Mouse (Mus musculus): ENCODE data around the gene Tas2r114. TPM values are rescaled to one million over a fixed set of nuclear protein-coding genes. Genes with fewer than 3 reads are reported as not detected.

Tas2r114 gene
- not detected in 2 replicates for polyA plus RNA-seq (2012; rRNA removed)

GRCm38 (mm10) chr6:131689963-131690362 is at the start of gene Tas2r114:
Tas2r114 (minus strand) TSS chr6:131690063.
- Histone ChIP-seq H3K27me3 (ENCODE audit: control insufficient read depth, insufficient read depth, low read length) (no peaks in the 10 kb centered on the region), H3K4me3 (replicated peaks; ENCODE audit: insufficient read depth, low read depth, low read length) (no peak within 1 kb of the TSS), H3K27ac (ENCODE audit: insufficient read depth, low read length) (no peak within 1 kb of the TSS), H3K4me1 (ENCODE audit: control insufficient read depth, insufficient read depth, low read length) (no peaks in the 10 kb centered on the region)
- no peak for DNase-seq
- no peak for TF ChIP-seq POLR2A (IDR thresholded peaks at IDR 0.05; ENCODE audit: borderline replicate concordance, insufficient read depth, low read length)

- no peak for DNase-seq
- Histone ChIP-seq H3K4me3 (replicated peaks; ENCODE audit: insufficient read depth, low read depth, low read length) (no peak overlapping the region), H3K4me1 (ENCODE audit: control insufficient read depth, insufficient read depth, low read length) (no peaks in the 10 kb centered on the region), H3K27me3 (ENCODE audit: control insufficient read depth, insufficient read depth, low read length) (no peaks in the 10 kb centered on the region), H3K27ac (ENCODE audit: insufficient read depth, low read length) (no peak overlapping the region)
- no peak for TF ChIP-seq POLR2A (IDR thresholded peaks at IDR 0.05; ENCODE audit: borderline replicate concordance, insufficient read depth, low read length)
- no peak for TF ChIP-seq CTCF (IDR thresholded peaks at IDR 0.05; ENCODE audit: borderline replicate concordance, insufficient read depth, low read depth, low read length)
- WGBS: 47% methylated on average over 7 of the region's 7 CpGs
Observed at GRCm38 (mm10) chr6:131712803-131713202, 22.9 kb upstream of the Tas2r114 start.

GRCm38 (mm10) chr6:131687395-131687794 is 2.5 kb downstream of the Tas2r114 start, which contains the start of gene Tas2r105:
Tas2r105 (minus strand) TSS chr6:131687495.
- Histone ChIP-seq H3K27me3 (ENCODE audit: control insufficient read depth, insufficient read depth, low read length) (no peaks in the 10 kb centered on the region), H3K27ac (ENCODE audit: insufficient read depth, low read length) (no peak within 1 kb of the TSS), H3K4me3 (replicated peaks; ENCODE audit: insufficient read depth, low read depth, low read length) (no peak within 1 kb of the TSS), H3K4me1 (ENCODE audit: control insufficient read depth, insufficient read depth, low read length) (no peaks in the 10 kb centered on the region)
- TF ChIP-seq CTCF (IDR thresholded peaks at IDR 0.05; ENCODE audit: borderline replicate concordance, insufficient read depth, low read depth, low read length) (no peak), POLR2A (IDR thresholded peaks at IDR 0.05; ENCODE audit: borderline replicate concordance, insufficient read depth, low read length) (no peak)
- WGBS: 69% methylated on average over 1 of the region's 1 CpGs
- DNase-seq: no peak

- TF ChIP-seq POLR2A (IDR thresholded peaks at IDR 0.05; ENCODE audit: borderline replicate concordance, insufficient read depth, low read length) (no peak), CTCF (IDR thresholded peaks at IDR 0.05; ENCODE audit: borderline replicate concordance, insufficient read depth, low read depth, low read length) (no peak)
- Histone ChIP-seq H3K4me3 (replicated peaks; ENCODE audit: insufficient read depth, low read depth, low read length) (no peak within 1 kb of the TSS), H3K27ac (ENCODE audit: insufficient read depth, low read length) (no peak within 1 kb of the TSS), H3K4me1 (ENCODE audit: control insufficient read depth, insufficient read depth, low read length) (no peaks in the 10 kb centered on the region), H3K27me3 (ENCODE audit: control insufficient read depth, insufficient read depth, low read length) (no peaks in the 10 kb centered on the region)
- 60% methylated on average over 1 of the region's 1 CpGs for WGBS
- DNase-seq: no peak
Observed at GRCm38 (mm10) chr6:131685644-131686043, 4.2 kb downstream of the Tas2r114 start, which contains the start of gene Tas2r104. Tas2r104 (minus strand) TSS chr6:131685744.

DNA sequence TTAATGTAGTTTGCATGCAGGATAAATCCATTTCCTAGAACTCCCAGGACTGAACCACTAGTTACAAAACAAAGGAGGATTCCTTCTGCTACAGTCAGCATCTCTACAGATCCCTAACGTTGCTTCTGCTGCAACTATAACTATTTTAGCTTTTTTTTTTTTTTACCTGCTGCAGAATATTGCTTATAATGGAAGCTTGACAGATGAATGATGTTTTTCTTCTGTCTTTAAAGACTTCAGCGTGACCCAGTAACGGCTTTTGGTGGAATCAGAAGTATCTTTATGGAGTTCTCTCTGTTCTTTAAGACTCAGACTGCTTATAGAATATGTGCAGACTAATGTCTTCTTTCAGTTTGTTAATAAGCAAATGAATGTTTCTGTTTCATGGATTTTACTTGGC is 11.1 kb downstream of the Tas2r114 start, which contains the start of gene Tas2r106:
Gene Tas2r106, minus strand, starts transcription at position 101 of the 400 bp plus-strand sequence.
- WGBS: 69% methylated on average over 3 of the region's 3 CpGs
- DNase-seq: no peak
- H3K27ac ChIP-seq (ENCODE audit: insufficient read depth, low read length): no peak within 1 kb of the TSS
- TF ChIP-seq POLR2A (IDR thresholded peaks at IDR 0.05; ENCODE audit: borderline replicate concordance, insufficient read depth, low read length): no peak
- TF ChIP-seq CTCF (IDR thresholded peaks at IDR 0.05; ENCODE audit: borderline replicate concordance, insufficient read depth, low read depth, low read length): no peak
- H3K4me1 ChIP-seq (ENCODE audit: control insufficient read depth, insufficient read depth, low read length): no peaks in the 10 kb centered on the region
- H3K4me3 ChIP-seq (replicated peaks; ENCODE audit: insufficient read depth, low read depth, low read length): no peak within 1 kb of the TSS
- no peaks in the 10 kb centered on the region for H3K27me3 ChIP-seq (ENCODE audit: control insufficient read depth, insufficient read depth, low read length)

- Histone ChIP-seq H3K27me3 (ENCODE audit: control insufficient read depth, insufficient read depth, low read length) (no peaks in the 10 kb centered on the region), H3K4me1 (ENCODE audit: control insufficient read depth, insufficient read depth, low read length) (no peaks in the 10 kb centered on the region)
- TF ChIP-seq POLR2A (IDR thresholded peaks at IDR 0.05; ENCODE audit: borderline replicate concordance, insufficient read depth, low read length) (no peak), CTCF (IDR thresholded peaks at IDR 0.05; ENCODE audit: borderline replicate concordance, insufficient read depth, low read depth, low read length) (no peak)
Observed at GRCm38 (mm10) chr6:131660049-131660448, 29.8 kb downstream of the Tas2r114 start, which contains the start of gene Tas2r107. Tas2r107 (minus strand) TSS chr6:131660149.

More at GRCm38 (mm10) chr6:131660049-131660448, 29.8 kb downstream of the Tas2r114 start, which contains the start of gene Tas2r107:
- no peak within 1 kb of the TSS for H3K27ac ChIP-seq (ENCODE audit: insufficient read depth, low read length)
- DNase-seq: no peak
- no peak within 1 kb of the TSS for H3K4me3 ChIP-seq (replicated peaks; ENCODE audit: insufficient read depth, low read depth, low read length)

Other genes with a start within 250 kb of the Tas2r114 start
- gene 5430401F13Rik, start 203.7 kb downstream of the Tas2r114 start, polyA plus RNA-seq (2012; rRNA removed): not detected in 2 replicates
- gene Gm6619, start 203.7 kb downstream of the Tas2r114 start, polyA plus RNA-seq (2012; rRNA removed): not detected in 2 replicates
- not detected in 2 replicates for gene Tas2r130, start 59.2 kb downstream of the Tas2r114 start, polyA plus RNA-seq (2012; rRNA removed)
- gene Tas2r107, start 29.9 kb downstream of the Tas2r114 start, polyA plus RNA-seq (2012; rRNA removed): not detected in 2 replicates
- gene Tas2r106, start 11.2 kb downstream of the Tas2r114 start, polyA plus RNA-seq (2012; rRNA removed): not detected in 2 replicates
- not detected in 2 replicates for gene Tas2r104, start 4.3 kb downstream of the Tas2r114 start, polyA plus RNA-seq (2012; rRNA removed)
- gene Tas2r105, start 2.6 kb downstream of the Tas2r114 start, polyA plus RNA-seq (2012; rRNA removed): not detected in 2 replicates

Measured in cerebellum, adult 2 months (tissue).